Mouse (Mus musculus) megakaryocyte, embryonic 14.5 days (primary cell): ENCODE measurements around the gene Gm49395.

Source experiments
- FLI1 ChIP-seq: IDR thresholded peaks from 2 replicates; pipeline ENCODE4 v1.6.1; 2012; ENCODE audit warnings: low read length, inconsistent platforms, mixed read lengths
- GATA1 ChIP-seq: IDR thresholded peaks from 3 replicates; pipeline ENCODE4 v1.6.1; 2012; ENCODE audit warnings: mixed read lengths, low read length, inconsistent platforms, borderline replicate concordance

DNA sequence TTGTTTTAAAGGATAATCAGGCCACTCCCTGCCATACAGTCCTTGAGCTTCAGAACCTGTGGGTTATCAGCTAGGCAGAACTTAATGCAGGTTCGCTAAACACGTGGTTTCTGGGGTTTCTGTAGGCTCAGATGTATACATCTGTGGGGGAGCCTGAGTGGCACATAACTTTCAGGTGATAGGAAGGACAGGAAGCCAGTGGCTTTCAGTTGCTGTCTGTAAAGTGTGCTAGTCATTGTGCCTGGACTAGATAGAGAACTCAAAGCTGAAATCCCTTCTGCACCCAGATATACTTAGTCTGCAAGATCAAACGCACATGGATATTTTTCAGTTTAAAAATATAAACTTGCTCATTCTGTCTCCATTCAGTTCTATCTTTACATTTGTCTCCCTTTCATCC, 29.7 kb upstream of the Gm49395 start:
- TF ChIP-seq GATA1 (no peak), FLI1 (no peak)
